Mouse (Mus musculus) small intestine, adult 10 weeks (tissue): ENCODE results near the gene Prdx1. TPM values are rescaled to one million over a fixed set of nuclear protein-coding genes. Genes with fewer than 3 reads are reported as not detected.

ENCODE experiments used
- polyA plus RNA-seq: library from polyadenylated mRNA; stranded (reverse); fragments of 350-450 nt; fragmentation: Illumina TruSeq; extraction: RNeasy Lipid Tissue Mini Kit (QIAGEN cat#74804); gene quantifications from one replicate; pipeline ENCODE4 v1.2.3, GENCODE M21; 2014; ENCODE audit warnings: low replicate concordance

The Prdx1 gene
- 6,887 TPM for polyA plus RNA-seq

GRCm38 (mm10) chr4:116685402-116686061, at the start of gene Prdx1:
Prdx1 (plus strand) TSS chr4:116685544.

GRCm38 (mm10) chr4:116650924-116651796, 34.2 kb upstream of the Prdx1 start, which contains the start of gene Akr1a1:
Akr1a1 (minus strand) TSS chr4:116651680.

GRCm38 (mm10) chr4:116708201-116708764, 22.9 kb downstream of the Prdx1 start, which contains the start of the genes Mmachc and Ccdc163:
Mmachc (minus strand) TSS chr4:116708406.
Ccdc163 (plus strand) TSS chr4:116708509.

GRCm38 (mm10) chr4:116720343-116721097, 35.2 kb downstream of the Prdx1 start, which contains the start of gene Tesk2:
Tesk2 (plus strand) TSS chr4:116720948.

Other genes with a start within 250 kb of the Prdx1 start
- gene Mast2, start 221.4 kb upstream of the Prdx1 start, polyA plus RNA-seq = 26.9 TPM
- 16.1 TPM for gene Ipp, start 178.0 kb upstream of the Prdx1 start, polyA plus RNA-seq
- gene Tmem69, start 129.6 kb upstream of the Prdx1 start, polyA plus RNA-seq = 88.8 TPM
- 127 TPM for gene Gpbp1l1, start 127.9 kb upstream of the Prdx1 start, polyA plus RNA-seq
- 4.0 TPM for gene Ccdc17, start 88.9 kb upstream of the Prdx1 start, polyA plus RNA-seq
- gene Nasp, start 57.6 kb upstream of the Prdx1 start, polyA plus RNA-seq = 107 TPM
- 749 TPM for gene Akr1a1, start 33.9 kb upstream of the Prdx1 start, polyA plus RNA-seq
- gene Mmachc, start 22.9 kb downstream of the Prdx1 start, polyA plus RNA-seq = 14.8 TPM
- gene Ccdc163, start 23.0 kb downstream of the Prdx1 start, polyA plus RNA-seq = 9.4 TPM
- 11.7 TPM for gene Tesk2, start 35.4 kb downstream of the Prdx1 start, polyA plus RNA-seq
- 2.6 TPM for gene Toe1, start 122.1 kb downstream of the Prdx1 start, polyA plus RNA-seq
- gene Mutyh, start 122.2 kb downstream of the Prdx1 start, polyA plus RNA-seq = not detected
- gene Hpdl, start 136.2 kb downstream of the Prdx1 start, polyA plus RNA-seq = 0.30 TPM
- 9.9 TPM for gene Zswim5, start 191.8 kb downstream of the Prdx1 start, polyA plus RNA-seq